Mouse (Mus musculus): ENCODE measurements at regions not wholly inside any gene's neighbourhood (a gene's known extent, or its start where the extent isn't known, plus 50 kb on each side); places are given as distances from the start of the nearest gene placed in this dataset.

DNA sequence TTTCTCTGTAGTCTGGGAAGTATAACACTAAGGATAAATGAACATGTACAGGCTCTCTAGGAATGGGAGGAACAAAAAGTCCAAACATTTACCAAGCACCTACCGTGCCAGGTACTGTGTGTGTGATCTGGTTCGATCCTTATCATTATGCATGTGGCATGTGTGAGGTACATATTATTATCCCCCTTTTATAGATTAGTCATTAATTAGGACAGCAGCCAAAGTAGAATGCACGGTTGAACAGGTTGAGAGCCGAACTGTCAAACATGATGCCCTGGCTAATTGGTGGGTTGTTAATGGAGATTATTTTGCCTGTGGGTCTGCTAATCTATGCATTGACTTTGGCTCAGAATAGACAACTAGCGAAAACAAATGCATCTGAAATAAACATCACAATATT lies 172.2 kb upstream of the Klhl29 start:
- DNase-seq: no peak

GRCm38 (mm10) chr12:5542701-5543100 lies 167.2 kb upstream of the Klhl29 start:
- DNase-seq: no peak

DNA sequence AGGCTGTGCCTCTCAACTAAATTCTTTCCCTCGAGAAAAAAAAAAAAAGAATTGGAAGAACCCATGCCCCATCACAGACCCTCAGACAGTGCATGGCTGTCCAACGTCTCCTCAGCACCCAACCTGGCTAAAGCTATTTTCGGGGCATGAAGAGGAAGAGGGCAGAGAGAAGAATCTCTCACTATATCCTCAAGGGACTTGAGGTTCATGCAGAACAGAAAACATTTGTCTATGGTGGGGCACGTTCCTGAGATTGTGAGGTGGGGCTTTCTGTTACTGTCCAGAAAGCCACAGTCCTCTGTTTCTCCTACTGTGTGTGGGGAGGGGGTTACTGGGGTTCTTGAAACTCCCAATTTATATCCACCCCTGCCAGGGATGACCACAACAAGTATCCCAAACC lies 120.8 kb upstream of the Klhl29 start:
- no peak for DNase-seq

GRCm38 (mm10) chr12:5494657-5495512 lies 119.4 kb upstream of the Klhl29 start:
- DNase-seq: no peak

- DNase-seq: peak; percentile 20
Observed at GRCm38 (mm10) chr12:5464250-5464899, 88.9 kb upstream of the Klhl29 start.

GRCm38 (mm10) chr12:5453157-5453556 lies 77.7 kb upstream of the Klhl29 start:
- no peak for DNase-seq

DNA sequence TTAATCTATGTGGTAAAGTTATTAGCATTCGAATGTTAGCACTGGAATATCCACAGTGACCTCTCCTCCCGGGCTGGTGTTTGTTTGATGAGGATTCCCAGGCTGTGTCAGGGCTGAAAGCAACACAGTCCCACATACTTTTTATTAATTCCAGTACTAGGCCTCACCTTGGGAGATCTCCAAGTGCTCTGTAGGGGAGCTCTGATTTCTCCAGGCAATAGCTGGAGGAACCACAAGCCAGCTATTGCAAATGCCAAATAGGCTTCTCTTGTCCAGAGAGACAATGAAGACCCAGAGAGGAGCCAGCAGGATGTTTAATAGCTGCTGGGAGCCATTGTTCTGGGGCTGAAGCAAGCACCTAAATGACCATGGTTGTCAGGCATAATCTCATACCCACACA lies 68.2 kb upstream of the Klhl29 start:
- DNase-seq: no peak

DNA sequence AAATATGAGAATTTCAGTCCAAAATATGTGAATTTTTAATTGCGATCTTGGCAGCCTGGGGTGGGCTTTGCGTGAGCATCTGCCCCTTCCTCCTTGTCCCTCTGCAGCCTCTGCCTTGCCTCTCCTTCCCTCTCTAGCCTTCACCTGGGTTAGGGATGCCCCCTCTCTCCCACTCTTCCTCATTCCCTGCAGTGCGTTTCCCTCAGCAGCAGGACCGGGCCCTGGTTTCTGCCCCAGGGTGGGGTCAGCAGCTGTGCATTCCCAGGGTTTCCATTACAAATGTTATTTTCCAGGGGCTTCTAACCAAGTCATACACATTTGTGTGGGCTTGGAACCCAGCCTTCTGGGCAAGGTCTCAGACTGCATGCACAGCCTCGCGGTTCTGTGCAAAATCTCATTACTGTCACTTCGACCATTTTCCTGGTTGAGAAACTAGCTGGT lies 67.6 kb upstream of the Klhl29 start:
- DNase-seq: no peak

DNA sequence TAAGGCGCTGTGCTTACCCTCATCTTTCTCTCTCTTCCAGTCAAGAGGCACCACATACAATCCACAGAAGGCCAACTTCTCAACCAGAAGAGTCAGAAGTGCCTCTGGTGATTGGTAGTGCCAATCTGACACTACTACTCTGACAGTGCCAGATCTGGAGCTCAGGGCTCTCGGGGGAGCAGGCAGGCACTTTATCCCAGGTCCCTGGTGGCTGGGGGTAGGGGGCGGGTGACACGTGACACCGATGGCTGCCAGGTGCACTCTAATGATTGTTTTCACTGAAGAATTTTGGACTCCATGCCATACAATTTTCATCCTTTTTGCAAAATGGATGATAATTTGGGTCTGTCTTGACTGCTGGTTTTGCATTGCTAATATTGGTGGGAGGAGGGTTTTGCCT lies 67.2 kb upstream of the Klhl29 start:
- no peak for DNase-seq

DNA sequence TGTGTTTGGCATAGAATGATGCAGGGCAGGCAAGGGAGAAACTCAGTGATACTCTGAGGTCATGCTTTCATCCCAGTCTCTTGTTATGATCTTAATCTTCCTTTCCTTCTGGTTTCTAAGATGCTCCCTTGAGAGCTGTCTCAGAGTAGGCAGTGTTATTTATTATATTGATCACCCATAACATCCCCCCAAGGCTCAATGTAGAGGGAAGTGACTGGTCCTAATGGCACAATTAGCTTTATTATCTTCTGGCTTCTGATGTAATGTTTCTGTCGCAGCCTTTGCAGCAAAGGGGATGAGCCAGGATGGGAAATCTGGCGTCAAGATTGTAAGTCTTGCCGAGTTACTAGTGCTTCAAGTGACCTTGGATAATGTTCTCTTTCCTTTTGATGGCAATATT lies 65.0 kb upstream of the Klhl29 start:
- DNase-seq: no peak

DNA sequence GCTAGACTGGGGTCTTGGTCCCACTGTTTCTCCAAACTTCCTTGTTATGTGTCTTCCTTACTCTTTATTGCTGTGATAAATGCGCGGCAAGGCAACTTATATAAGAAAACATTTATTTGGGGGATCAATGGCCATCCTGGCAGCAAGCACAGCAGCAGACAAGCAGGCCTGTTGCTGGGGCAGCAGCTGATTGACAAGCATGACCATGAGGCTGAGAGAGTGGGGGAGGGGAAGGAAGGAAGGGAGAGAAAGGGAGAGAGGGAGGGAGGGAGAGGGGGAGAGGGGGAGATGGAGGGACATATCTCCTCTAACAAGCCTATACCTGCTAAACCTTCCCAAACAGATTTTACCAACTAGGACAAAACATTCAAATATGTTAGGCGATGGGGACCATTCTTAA lies 60.4 kb upstream of the Klhl29 start:
- DNase-seq: no peak

DNA sequence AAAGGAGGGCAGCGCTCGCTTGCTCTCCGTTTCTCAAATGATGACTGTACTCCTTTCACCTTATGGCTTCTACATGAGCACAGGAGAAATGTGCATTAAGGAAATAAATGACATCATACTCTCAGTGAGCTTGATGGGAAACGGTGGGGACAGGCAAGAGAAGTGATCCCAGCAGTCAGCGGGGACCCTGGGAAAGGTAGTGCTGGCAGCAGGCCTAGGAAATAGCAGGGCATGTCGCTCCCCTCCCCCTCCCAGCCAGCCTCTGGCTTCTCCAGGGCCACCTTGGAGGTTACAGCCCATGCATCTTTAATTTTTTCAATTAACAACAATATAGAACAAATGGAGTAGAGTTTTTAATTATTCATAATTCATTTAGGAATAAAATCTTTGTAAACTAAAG lies 58.6 kb upstream of the Klhl29 start:
- no peak for DNase-seq

GRCm38 (mm10) chr12:5432688-5433087 lies 57.2 kb upstream of the Klhl29 start:
- DNase-seq: no peak

- no peak for DNase-seq
Observed at GRCm38 (mm10) chr12:5428733-5429132, 53.3 kb upstream of the Klhl29 start.
